In the genomic region with DNA sequence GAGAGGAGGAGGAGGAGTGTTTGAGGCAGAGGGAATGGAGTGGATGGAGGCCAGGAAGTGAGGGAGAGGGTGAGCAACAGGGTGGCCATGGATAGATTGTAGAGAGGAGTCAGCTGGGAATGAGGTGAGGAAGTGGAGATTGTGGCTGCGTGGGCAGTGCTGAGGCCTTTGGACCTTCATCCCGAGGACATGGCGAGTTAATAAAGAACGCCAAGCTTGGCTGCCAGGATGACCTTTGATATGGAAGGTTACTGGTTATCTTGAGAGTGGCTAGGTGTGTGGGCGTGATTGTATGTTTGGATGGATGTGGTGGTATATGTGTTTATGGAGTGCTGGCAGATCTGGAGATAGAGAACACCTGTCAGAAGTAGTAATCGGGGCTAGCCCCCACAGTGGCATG, we compare ENCODE assay signal across 8 mouse cellular contexts. TPM values are rescaled to one million over a fixed set of nuclear protein-coding genes. Genes with fewer than 3 reads are reported as not detected.
DNase-seq lines count a peak whose midpoint lies in the region; ATAC-seq and TF ChIP-seq lines count a peak whose summit lies in the region.
"Had no signal": no experiment of that assay in that cellular context is flagged by ENCODE, and none has a peak within 500 bp of the region (broad histone marks: within the 10 kb centered on the region; RNA-seq: fewer than 3 reads in every experiment).

No protein-coding gene starts in this region.

- peaks cover 8% of the 10 kb centered on the region for H3K36me3 ChIP-seq in liver, embryonic 12.5 days
- H3K36me3 ChIP-seq in stomach, embryonic 16.5 days (ENCODE audit: control insufficient read depth, insufficient read depth, low read length): no peaks in the 10 kb centered on the region

- peak overlapping the region; percentile 90; the same call in 1 of the 2 replicates for H3K4me2 ChIP-seq in liver, embryonic 12.5 days
- peak overlapping the region; percentile 18 for H3K4me2 ChIP-seq in stomach, embryonic 16.5 days (ENCODE audit: low read depth, low read length)

- TF ChIP-seq POLR2A in lung, adult 2 months (IDR thresholded peaks at IDR 0.05; ENCODE audit: borderline replicate concordance, extremely low read depth, low read depth, low read length): no peak

- TF ChIP-seq CTCF in lung, adult 2 months (IDR thresholded peaks at IDR 0.05; ENCODE audit: insufficient read depth, low read length): no peak

- H3K4me3 ChIP-seq in lung, adult 2 months (replicated peaks; ENCODE audit: extremely low read depth, low read depth, low read length): no peak overlapping the region
- no peak overlapping the region for H3K4me3 ChIP-seq in liver, embryonic 12.5 days
- no peak overlapping the region for H3K4me3 ChIP-seq in stomach, embryonic 16.5 days (replicated peaks; ENCODE audit: low read length)

- WGBS in lung, adult 2 months: 45% methylated on average over 6 of the region's 6 CpGs
- WGBS in liver, embryonic 12.5 days (ENCODE audit: insufficient replicate concordance): 65% methylated on average over 6 of the region's 6 CpGs
- WGBS in stomach, embryonic 16.5 days: 35% methylated on average over 6 of the region's 6 CpGs

- DNase-seq in lung, postnatal 36 days: peak; percentile 25
- no peak for DNase-seq in lung, adult 2 months
- DNase-seq in kidney, adult 18-20 months: peak; percentile 57
- no peak for DNase-seq in frontal cortex, postnatal 10 days (ENCODE audit: low spot score in 2 of 2)
- no peak for DNase-seq in adrenal gland, postnatal 14 days

- no peak overlapping the region for H3K27ac ChIP-seq in liver, embryonic 12.5 days
- H3K27ac ChIP-seq in stomach, embryonic 16.5 days (ENCODE audit: low read length): peak overlapping the region; percentile 12; the same call in 1 of the 2 replicates

- H3K9me3 ChIP-seq in liver, embryonic 12.5 days (replicated peaks): no peaks in the 10 kb centered on the region
- H3K9me3 ChIP-seq in stomach, embryonic 16.5 days (replicated peaks; ENCODE audit: control insufficient read depth, low read length): no peaks in the 10 kb centered on the region

- H3K9ac ChIP-seq in liver, embryonic 12.5 days: no peak overlapping the region
- H3K9ac ChIP-seq in stomach, embryonic 16.5 days (ENCODE audit: low read length): peak overlapping the region; percentile 5; the same call in 1 of the 2 replicates

- peaks cover 36% of the 10 kb centered on the region for H3K4me1 ChIP-seq in lung, adult 2 months (ENCODE audit: control insufficient read depth, insufficient read depth, low read length)
- peaks cover 55% of the 10 kb centered on the region for H3K4me1 ChIP-seq in liver, embryonic 12.5 days
- H3K4me1 ChIP-seq in stomach, embryonic 16.5 days (ENCODE audit: control insufficient read depth, insufficient read depth, low read length): peaks cover 34% of the 10 kb centered on the region

- H3K27me3 ChIP-seq in liver, embryonic 12.5 days (replicated peaks): no peaks in the 10 kb centered on the region
- H3K27me3 ChIP-seq in stomach, embryonic 16.5 days (ENCODE audit: control insufficient read depth, insufficient read depth, low read length): no peaks in the 10 kb centered on the region
- H3K27me3 ChIP-seq: Patski had no signal

- ATAC-seq in liver, embryonic 12.5 days: no peak
- ATAC-seq in stomach, embryonic 16.5 days (ENCODE audit: insufficient read depth, low FRiP score): no peak
- ATAC-seq: Patski had no signal

RNA-seq across cellular contexts. Expression of gene Zfand3, which starts 3.4 kb away (rescaled TPM):
- 93.6 and 122 TPM in 2 replicates for polyA plus RNA-seq in lung, adult 2 months (2012; rRNA removed)
- 18.8 and 19.9 TPM in 2 replicates for polyA plus RNA-seq in liver, embryonic 12.5 days (2016; fragmentation: Nextera tagmentation; extraction: Ambion mirVana)
- polyA plus RNA-seq in stomach, embryonic 16.5 days (2015; fragmentation: Nextera tagmentation; extraction: Ambion mirVana): 34.2 and 40.3 TPM in 2 replicates
- 126 and 133 TPM in 2 replicates for total RNA-seq in adrenal gland, postnatal 14 days (2021)

RNA-seq across cellular contexts. Expression of gene Mdga1, which starts 38.0 kb away (rescaled TPM):
- 3.9 and 4.4 TPM in 2 replicates for polyA plus RNA-seq in lung, adult 2 months (2012; rRNA removed)
- 1.7 TPM in 2 replicates for polyA plus RNA-seq in liver, embryonic 12.5 days (2016; fragmentation: Nextera tagmentation; extraction: Ambion mirVana)
- polyA plus RNA-seq in stomach, embryonic 16.5 days (2015; fragmentation: Nextera tagmentation; extraction: Ambion mirVana): 2.9 and 3.5 TPM in 2 replicates
- total RNA-seq in adrenal gland, postnatal 14 days (2021): 1.3 and 1.8 TPM in 2 replicates

Comparison
In these comparisons a context has a peak if more than half of its experiments do, and no peak if none do; other contexts are left out.
1. DNase-seq: peak in lung, postnatal 36 days (single experiment) and kidney, adult 18-20 months (single experiment); none in lung, adult 2 months (single experiment), frontal cortex, postnatal 10 days (0 of 2) and adrenal gland, postnatal 14 days (single experiment).